Mouse (Mus musculus): ENCODE results near the gene Maml3. TPM values are rescaled to one million over a fixed set of nuclear protein-coding genes. Genes with fewer than 3 reads are reported as not detected.
A peak's percentile ranks its signal among the peaks of the same experiment; 100 is the strongest.

Gene Maml3
- polyA plus RNA-seq, 1 experiment from 2014 or later, result 5.4 TPM

- H3K4me3 ChIP-seq (replicated peaks), result no peak overlapping the region
- H3K4me2 ChIP-seq, result no peak overlapping the region
- 47% methylated on average over 12 of the region's 12 CpGs for WGBS
- no peak overlapping the region for H3K27ac ChIP-seq
- H3K36me3 ChIP-seq, result no peaks in the 10 kb centered on the region
- H3K27me3 ChIP-seq, result no peaks in the 10 kb centered on the region
- no peak overlapping the region for H3K9ac ChIP-seq (replicated peaks)
- H3K9me3 ChIP-seq, result no peaks in the 10 kb centered on the region
- no peak for ATAC-seq (ENCODE audit: insufficient number of reproducible peaks, insufficient read depth, low FRiP score, low TSS enrichment, low read depth)
- peaks cover 43% of the 10 kb centered on the region for H3K4me1 ChIP-seq (replicated peaks)
These were observed 200.5 kb downstream of the Maml3 start for GRCm38 (mm10) chr3:51904357-51904855.

GRCm38 (mm10) chr3:51901151-51901550 is 203.7 kb downstream of the Maml3 start:
- Histone ChIP-seq H3K27me3 (no peaks in the 10 kb centered on the region), H3K27ac (peak overlapping the region; percentile 42), H3K9ac (replicated peaks) (no peak overlapping the region), H3K9me3 (no peaks in the 10 kb centered on the region), H3K4me1 (replicated peaks) (peaks cover 27% of the 10 kb centered on the region), H3K4me3 (replicated peaks) (no peak overlapping the region), H3K36me3 (no peaks in the 10 kb centered on the region), H3K4me2 (no peak overlapping the region)
- ATAC-seq (ENCODE audit: insufficient number of reproducible peaks, insufficient read depth, low FRiP score, low TSS enrichment, low read depth), result no peak
- 47% methylated on average over 2 of the region's 2 CpGs for WGBS

- Histone ChIP-seq H3K9me3 (0 out of 2 replicates have a peak, but pooled peaks cover 5% of the 10 kb centered on the region), H3K9ac (replicated peaks) (no peak overlapping the region), H3K36me3 (no peaks in the 10 kb centered on the region), H3K4me3 (replicated peaks) (no peak overlapping the region), H3K4me2 (no peak overlapping the region), H3K27me3 (no peaks in the 10 kb centered on the region), H3K27ac (no peak overlapping the region), H3K4me1 (replicated peaks) (peaks cover 7% of the 10 kb centered on the region)
- 67% methylated on average over 8 of the region's 8 CpGs for WGBS
- ATAC-seq (ENCODE audit: insufficient number of reproducible peaks, insufficient read depth, low FRiP score, low TSS enrichment, low read depth), result no peak
These were observed 210.4 kb downstream of the Maml3 start for GRCm38 (mm10) chr3:51894514-51894913.

- Histone ChIP-seq H3K4me1 (replicated peaks) (peaks cover 29% of the 10 kb centered on the region), H3K4me2 (no peak overlapping the region), H3K27ac (no peak overlapping the region), H3K9me3 (0 out of 2 replicates have a peak, but pooled peaks cover 5% of the 10 kb centered on the region), H3K27me3 (no peaks in the 10 kb centered on the region), H3K36me3 (no peaks in the 10 kb centered on the region), H3K4me3 (replicated peaks) (no peak overlapping the region), H3K9ac (replicated peaks) (no peak overlapping the region)
- ATAC-seq (ENCODE audit: insufficient number of reproducible peaks, insufficient read depth, low FRiP score, low TSS enrichment, low read depth), result no peak
- 88% methylated on average over 10 of the region's 10 CpGs for WGBS
These were observed 213.2 kb downstream of the Maml3 start for GRCm38 (mm10) chr3:51891562-51892119.

- Histone ChIP-seq H3K4me2 (no peak overlapping the region), H3K4me1 (replicated peaks) (peaks cover 29% of the 10 kb centered on the region), H3K27ac (no peak overlapping the region), H3K9ac (replicated peaks) (no peak overlapping the region), H3K27me3 (no peaks in the 10 kb centered on the region), H3K4me3 (replicated peaks) (no peak overlapping the region), H3K9me3 (no peaks in the 10 kb centered on the region), H3K36me3 (no peaks in the 10 kb centered on the region)
- WGBS, result 56% methylated on average over 4 of the region's 4 CpGs
- no peak for ATAC-seq (ENCODE audit: insufficient number of reproducible peaks, insufficient read depth, low FRiP score, low TSS enrichment, low read depth)
These were observed 214.7 kb downstream of the Maml3 start for GRCm38 (mm10) chr3:51890181-51890580.

- Histone ChIP-seq H3K4me3 (replicated peaks) (no peak overlapping the region), H3K27ac (peak overlapping the region; percentile 41; the same call in 1 of the 2 replicates), H3K27me3 (no peaks in the 10 kb centered on the region), H3K4me2 (no peak overlapping the region), H3K9ac (replicated peaks) (no peak overlapping the region), H3K36me3 (no peaks in the 10 kb centered on the region), H3K9me3 (no peaks in the 10 kb centered on the region), H3K4me1 (replicated peaks) (peaks cover 29% of the 10 kb centered on the region)
- no peak for ATAC-seq (ENCODE audit: insufficient number of reproducible peaks, insufficient read depth, low FRiP score, low TSS enrichment, low read depth)
- 75% methylated on average over 5 of the region's 5 CpGs for WGBS
These were observed 215.1 kb downstream of the Maml3 start for GRCm38 (mm10) chr3:51889776-51890175.

- Histone ChIP-seq H3K36me3 (no peaks in the 10 kb centered on the region), H3K27ac (peak overlapping the region; percentile 80), H3K9me3 (no peaks in the 10 kb centered on the region), H3K4me1 (replicated peaks) (peaks cover 33% of the 10 kb centered on the region), H3K27me3 (no peaks in the 10 kb centered on the region), H3K4me3 (replicated peaks) (peak overlapping the region; percentile 21), H3K4me2 (peak overlapping the region; percentile 60), H3K9ac (replicated peaks) (peak overlapping the region; percentile 31; the same call in 1 of the 2 replicates)
- WGBS, result 3% methylated on average over 20 of the region's 20 CpGs
- ATAC-seq (ENCODE audit: insufficient number of reproducible peaks, insufficient read depth, low FRiP score, low TSS enrichment, low read depth), result peak; percentile 71
These were observed 216.0 kb downstream of the Maml3 start for GRCm38 (mm10) chr3:51888662-51889433.

- peak overlapping the region; percentile 80 for H3K27ac ChIP-seq
- H3K4me1 ChIP-seq (replicated peaks), result peaks cover 35% of the 10 kb centered on the region
- ATAC-seq (ENCODE audit: insufficient number of reproducible peaks, insufficient read depth, low FRiP score, low TSS enrichment, low read depth), result 0 out of 2 replicates have a peak, but pooled peaks have one; percentile 2
- H3K4me3 ChIP-seq (replicated peaks), result peak overlapping the region; percentile 21
- H3K9ac ChIP-seq (replicated peaks), result peak overlapping the region; percentile 31; the same call in 1 of the 2 replicates
- no peaks in the 10 kb centered on the region for H3K36me3 ChIP-seq
- no peaks in the 10 kb centered on the region for H3K27me3 ChIP-seq
- 2% methylated on average over 8 of the region's 8 CpGs for WGBS
- H3K9me3 ChIP-seq, result no peaks in the 10 kb centered on the region
- peak overlapping the region; percentile 60 for H3K4me2 ChIP-seq
These were observed 216.6 kb downstream of the Maml3 start for GRCm38 (mm10) chr3:51888295-51888661.

- 66% methylated on average over 5 of the region's 5 CpGs for WGBS
- H3K9me3 ChIP-seq, result no peaks in the 10 kb centered on the region
- no peak overlapping the region for H3K27ac ChIP-seq
- H3K4me1 ChIP-seq (replicated peaks), result peaks cover 48% of the 10 kb centered on the region
- no peak overlapping the region for H3K4me3 ChIP-seq (replicated peaks)
- H3K4me2 ChIP-seq, result no peak overlapping the region
- no peak overlapping the region for H3K9ac ChIP-seq (replicated peaks)
- no peaks in the 10 kb centered on the region for H3K36me3 ChIP-seq
- no peak for ATAC-seq (ENCODE audit: insufficient number of reproducible peaks, insufficient read depth, low FRiP score, low TSS enrichment, low read depth)
- no peaks in the 10 kb centered on the region for H3K27me3 ChIP-seq
These were observed 219.0 kb downstream of the Maml3 start for GRCm38 (mm10) chr3:51885920-51886319.

- peaks cover 49% of the 10 kb centered on the region for H3K4me1 ChIP-seq (replicated peaks)
- no peak overlapping the region for H3K4me3 ChIP-seq (replicated peaks)
- H3K9ac ChIP-seq (replicated peaks), result no peak overlapping the region
- no peak overlapping the region for H3K27ac ChIP-seq
- no peaks in the 10 kb centered on the region for H3K36me3 ChIP-seq
- WGBS, result 86% methylated on average over 5 of the region's 5 CpGs
- no peaks in the 10 kb centered on the region for H3K9me3 ChIP-seq
- no peak for ATAC-seq (ENCODE audit: insufficient number of reproducible peaks, insufficient read depth, low FRiP score, low TSS enrichment, low read depth)
- no peak overlapping the region for H3K4me2 ChIP-seq
- H3K27me3 ChIP-seq, result no peaks in the 10 kb centered on the region
These were observed 219.4 kb downstream of the Maml3 start for GRCm38 (mm10) chr3:51885487-51885886.

- no peaks in the 10 kb centered on the region for H3K36me3 ChIP-seq
- 40% methylated on average over 10 of the region's 10 CpGs for WGBS
- no peak overlapping the region for H3K9ac ChIP-seq (replicated peaks)
- no peaks in the 10 kb centered on the region for H3K9me3 ChIP-seq
- 0 out of 2 replicates have a peak overlapping the region, but pooled peaks have one; percentile 12 for H3K27ac ChIP-seq
- 0 out of 2 replicates have a peak, but pooled peaks cover 4% of the 10 kb centered on the region for H3K27me3 ChIP-seq
- ATAC-seq (ENCODE audit: insufficient number of reproducible peaks, insufficient read depth, low FRiP score, low TSS enrichment, low read depth), result peak; percentile 63; the same call in 1 of the 2 replicates
- no peak overlapping the region for H3K4me2 ChIP-seq
- H3K4me1 ChIP-seq (replicated peaks), result peaks cover 31% of the 10 kb centered on the region
- H3K4me3 ChIP-seq (replicated peaks), result no peak overlapping the region
These were observed 222.9 kb downstream of the Maml3 start for GRCm38 (mm10) chr3:51881981-51882380.

Data from limb, embryonic 12.5 days (tissue).